8 mouse cellular contexts compared by ENCODE assay signal in genomic region chr17:3558356-3558870, GRCm38 (mm10). TPM values are rescaled to one million over a fixed set of nuclear protein-coding genes. Genes with fewer than 3 reads are reported as not detected.
DNase-seq lines count a peak whose midpoint lies in the region; ATAC-seq and TF ChIP-seq lines count a peak whose summit lies in the region.

No protein-coding gene starts in this region.

- no peak for TF ChIP-seq CTCF in kidney, postnatal 0 days (IDR thresholded peaks at IDR 0.05; ENCODE audit: low read depth)

- H3K9me3 ChIP-seq in megakaryocyte, embryonic 14.5 days: peaks cover 4% of the 10 kb centered on the region
- H3K9me3 ChIP-seq in forebrain, embryonic 11.5 days (ENCODE audit: control insufficient read depth, low read length): no peaks in the 10 kb centered on the region
- no peaks in the 10 kb centered on the region for H3K9me3 ChIP-seq in kidney, postnatal 0 days (replicated peaks; ENCODE audit: low read length)

- no peaks in the 10 kb centered on the region for H3K27me3 ChIP-seq in megakaryocyte, embryonic 14.5 days (replicated peaks)
- H3K27me3 ChIP-seq in forebrain, embryonic 11.5 days (ENCODE audit: control insufficient read depth, insufficient read depth, low read length): no peaks in the 10 kb centered on the region
- H3K27me3 ChIP-seq in kidney, postnatal 0 days (ENCODE audit: insufficient read depth, low read length): no peaks in the 10 kb centered on the region

- ATAC-seq in megakaryocyte, adult 5-6 weeks (ENCODE audit: poor library complexity, severe bottlenecking): no peak
- ATAC-seq in forebrain, embryonic 11.5 days (replicated peaks; ENCODE audit: low FRiP score): no peak
- ATAC-seq in kidney, postnatal 0 days (replicated peaks; ENCODE audit: low FRiP score, low read depth): no peak

- no peak for DNase-seq in forebrain, embryonic 11.5 days (ENCODE audit: low spot score)
- no peak for DNase-seq in kidney, postnatal 0 days (ENCODE audit: low spot score)
- DNase-seq in spleen, postnatal 36 days (ENCODE audit: low spot score in 2 of 2): no peak
- no peak for DNase-seq in left cerebral cortex, adult 18-20 months (ENCODE audit: low spot score in 2 of 2)
- no peak for DNase-seq in layer of hippocampus, adult 9-10 months (ENCODE audit: low spot score)

- peak overlapping the region; percentile 28 for H3K27ac ChIP-seq in forebrain, embryonic 11.5 days (ENCODE audit: low read depth, low read length)
- H3K27ac ChIP-seq in kidney, postnatal 0 days: peak overlapping the region; percentile 73
- peak overlapping the region; percentile 54 for H3K27ac ChIP-seq in macrophage

- no peaks in the 10 kb centered on the region for H3K79me2 ChIP-seq in macrophage (ENCODE audit: inconsistent target)

- peak overlapping the region; percentile 50; the same call in 1 of the 2 replicates for H3K4me2 ChIP-seq in forebrain, embryonic 11.5 days (ENCODE audit: low read depth, low read length, severe bottlenecking)
- peak overlapping the region; percentile 61 for H3K4me2 ChIP-seq in kidney, postnatal 0 days (ENCODE audit: low read length)

- peaks cover 19% of the 10 kb centered on the region for H3K4me1 ChIP-seq in megakaryocyte, embryonic 14.5 days
- H3K4me1 ChIP-seq in forebrain, embryonic 11.5 days (replicated peaks; ENCODE audit: control insufficient read depth, insufficient read depth, low read length): peaks cover 2% of the 10 kb centered on the region; the same call in 1 of the 2 replicates
- H3K4me1 ChIP-seq in kidney, postnatal 0 days (replicated peaks; ENCODE audit: insufficient read depth, low read length): 0 out of 2 replicates have a peak, but pooled peaks cover 6% of the 10 kb centered on the region

- 53% methylated on average over 9 of the region's 9 CpGs for WGBS in forebrain, embryonic 11.5 days
- 75% methylated on average over 9 of the region's 9 CpGs for WGBS in kidney, postnatal 0 days
- 34% methylated on average over 9 of the region's 9 CpGs for WGBS in macrophage (ENCODE audit: missing documents)

- H3K9ac ChIP-seq in forebrain, embryonic 11.5 days (ENCODE audit: low read length): peak overlapping the region; percentile 29; the same call in 1 of the 2 replicates
- peak overlapping the region; percentile 35; the same call in 1 of the 2 replicates for H3K9ac ChIP-seq in kidney, postnatal 0 days (ENCODE audit: low read depth, low read length)

- H3K36me3 ChIP-seq in megakaryocyte, embryonic 14.5 days (replicated peaks; ENCODE audit: low read length): peaks cover 13% of the 10 kb centered on the region
- H3K36me3 ChIP-seq in forebrain, embryonic 11.5 days (ENCODE audit: control insufficient read depth, insufficient read depth, low read length): no peaks in the 10 kb centered on the region
- no peaks in the 10 kb centered on the region for H3K36me3 ChIP-seq in kidney, postnatal 0 days (ENCODE audit: insufficient read depth, low read length)
- H3K36me3 ChIP-seq in macrophage (ENCODE audit: inconsistent target): no peaks in the 10 kb centered on the region

- peak overlapping the region; percentile 94 for H3K4me3 ChIP-seq in megakaryocyte, embryonic 14.5 days (replicated peaks)
- peak overlapping the region; percentile 59; the same call in 1 of the 2 replicates for H3K4me3 ChIP-seq in forebrain, embryonic 11.5 days (ENCODE audit: low read depth, low read length)
- peak overlapping the region; percentile 51 for H3K4me3 ChIP-seq in kidney, postnatal 0 days (replicated peaks; ENCODE audit: low read depth, low read length)
- peak overlapping the region; percentile 63 for H3K4me3 ChIP-seq in macrophage (ENCODE audit: inconsistent target)

RNA-seq across cellular contexts. Expression of gene Tfb1m, which starts 0.8 kb away (rescaled TPM):
- polyA plus RNA-seq in megakaryocyte, embryonic 14.5 days (2012; ENCODE audit: insufficient read depth, low replicate concordance): 0.53 TPM in 1 of 2 replicates, not detected in the other
- total RNA-seq in megakaryocyte, adult 5-6 weeks (2015): 14.6 and 14.8 TPM in 2 replicates
- total RNA-seq in megakaryocyte, adult 5-6 weeks (2017): 8.5 and 9.8 TPM in 2 replicates
- 19.9 and 21.1 TPM in 2 replicates for polyA plus RNA-seq in forebrain, embryonic 11.5 days (2014; fragmentation: Nextera tagmentation; extraction: Ambion mirVana)
- polyA plus RNA-seq in kidney, postnatal 0 days (2015; fragmentation: Nextera tagmentation; extraction: Ambion mirVana): 13.3 and 15.0 TPM in 2 replicates
- 10 to 100 TPM in 1 of 26 experiments, 1 to 10 TPM in 22, under 1 TPM in 2, not detected in 1; 0.95 to 10.4 (median 5.1) TPM for total RNA-seq in macrophage (2018; cell fraction: chromatin; rRNA removed)
- total RNA-seq in macrophage (2018; cell fraction: cytosol; rRNA removed): 1 to 10 TPM; 2.9 to 8.7 (median 6.4) TPM
- 10 to 100 TPM in 3 of 26 experiments, 1 to 10 TPM in 23; 1.3 to 14.2 (median 5.0) TPM for total RNA-seq in macrophage (2018; cell fraction: nucleus; rRNA removed)
- 4.7 to 10.1 TPM (median 8.5 TPM) in 3 replicates for polyA plus RNA-seq in macrophage (2018)
- 1 to 10 TPM; 6.2 to 7.6 TPM for total RNA-seq in left cerebral cortex, adult 18-20 months (2021)

RNA-seq across cellular contexts. Expression of gene Cldn20, which starts 26.1 kb away (rescaled TPM):
- polyA plus RNA-seq in megakaryocyte, embryonic 14.5 days (2012; ENCODE audit: insufficient read depth, low replicate concordance): not detected in 2 replicates
- 0.54 and 2.0 TPM in 2 replicates for total RNA-seq in megakaryocyte, adult 5-6 weeks (2015)
- 1.3 TPM in 1 of 2 replicates, not detected in the other for total RNA-seq in megakaryocyte, adult 5-6 weeks (2017)
- not detected in 2 replicates for polyA plus RNA-seq in forebrain, embryonic 11.5 days (2014; fragmentation: Nextera tagmentation; extraction: Ambion mirVana)
- 0.25 TPM in 1 of 2 replicates, not detected in the other for polyA plus RNA-seq in kidney, postnatal 0 days (2015; fragmentation: Nextera tagmentation; extraction: Ambion mirVana)
- total RNA-seq in macrophage (2018; cell fraction: chromatin; rRNA removed): not detected
- total RNA-seq in macrophage (2018; cell fraction: cytosol; rRNA removed): not detected
- total RNA-seq in macrophage (2018; cell fraction: nucleus; rRNA removed): not detected
- polyA plus RNA-seq in macrophage (2018): not detected in 3 replicates
- 1 to 10 TPM in 1 of 2 experiments, not detected in 1; 1.5 TPM for total RNA-seq in left cerebral cortex, adult 18-20 months (2021)
